Mouse (Mus musculus) megakaryocyte, embryonic 14.5 days (primary cell): Measurements from ENCODE around the gene Fam124b. TPM values are rescaled to one million over a fixed set of nuclear protein-coding genes. Genes with fewer than 3 reads are reported as not detected.

ENCODE experiments used
- H3K27me3 ChIP-seq: replicated peaks from 2 replicates; pipeline ENCODE3; 2012; ENCODE audit warnings: inconsistent platforms
- H3K36me3 ChIP-seq: replicated peaks from 2 replicates; pipeline ENCODE3; 2012; ENCODE audit warnings: low read length, inconsistent platforms, mixed read lengths
- H3K4me1 ChIP-seq: 2 replicates; pipeline ENCODE4 v1.6.1; 2012; ENCODE audit warnings: inconsistent platforms
- H3K4me3 ChIP-seq: replicated peaks from 2 replicates; pipeline ENCODE3; 2012; ENCODE audit warnings: moderate library complexity, mild to moderate bottlenecking, inconsistent platforms
- H3K9me3 ChIP-seq: 2 replicates; pipeline ENCODE4 v1.6.1; 2012; ENCODE audit warnings: inconsistent platforms
- FLI1 ChIP-seq: IDR thresholded peaks from 2 replicates; pipeline ENCODE4 v1.6.1; 2012; ENCODE audit warnings: low read length, inconsistent platforms, mixed read lengths
- GATA1 ChIP-seq: IDR thresholded peaks from 3 replicates; pipeline ENCODE4 v1.6.1; 2012; ENCODE audit warnings: mixed read lengths, low read length, inconsistent platforms, borderline replicate concordance
- polyA plus RNA-seq: library from polyadenylated mRNA; stranded (reverse); fragments of >175 nt; gene quantifications from 2 replicates; pipeline ENCODE4 v1.2.3, GENCODE M21; 2012; ENCODE audit warnings: low replicate concordance; ENCODE audit not compliant: insufficient read depth

Gene Fam124b
- polyA plus RNA-seq, 1 experiment: not detected

GRCm38 (mm10) chr1:80180767-80181413 lies 37.4 kb downstream of the Fam124b start:
- Histone ChIP-seq H3K4me1 (peaks cover 7% of the 10 kb centered on the region; the same call in 1 of the 2 replicates), H3K36me3 (no peaks in the 10 kb centered on the region), H3K4me3 (no peak overlapping the region), H3K27me3 (peaks cover 5% of the 10 kb centered on the region), H3K9me3 (peaks cover 6% of the 10 kb centered on the region; the same call in 1 of the 2 replicates)
- TF ChIP-seq FLI1: no peak
- no peak for TF ChIP-seq GATA1

DNA sequence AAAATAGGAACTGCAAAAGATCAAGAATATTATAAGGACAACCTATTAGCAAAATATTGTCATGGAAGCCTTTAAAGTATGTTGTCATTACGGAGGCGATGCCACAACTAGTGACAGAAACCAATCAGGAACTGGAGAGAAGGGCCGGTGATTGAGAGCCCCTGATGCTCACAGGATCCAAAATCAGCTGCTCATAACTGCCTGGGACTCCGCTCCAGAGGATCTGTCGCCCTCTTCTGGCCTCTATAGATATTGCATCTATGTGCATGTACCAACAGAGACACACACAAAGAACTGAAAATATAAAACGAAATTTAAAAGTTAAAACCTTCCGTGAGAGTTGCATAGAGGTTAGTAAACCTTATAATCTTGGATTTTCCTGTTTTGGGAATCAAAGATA lies 38.1 kb downstream of the Fam124b start:
- Histone ChIP-seq H3K4me1 (peaks cover 7% of the 10 kb centered on the region; the same call in 1 of the 2 replicates), H3K4me3 (no peak overlapping the region), H3K9me3 (peaks cover 4% of the 10 kb centered on the region; the same call in 1 of the 2 replicates), H3K36me3 (no peaks in the 10 kb centered on the region), H3K27me3 (peaks cover 5% of the 10 kb centered on the region)
- TF ChIP-seq FLI1 (no peak), GATA1 (no peak)

GRCm38 (mm10) chr1:80177651-80178382 lies 40.5 kb downstream of the Fam124b start:
- Histone ChIP-seq H3K36me3 (no peaks in the 10 kb centered on the region), H3K27me3 (peaks cover 3% of the 10 kb centered on the region), H3K4me3 (no peak overlapping the region), H3K9me3 (no peaks in the 10 kb centered on the region), H3K4me1 (peaks cover 15% of the 10 kb centered on the region)
- TF ChIP-seq FLI1: no peak
- no peak for TF ChIP-seq GATA1

- no peaks in the 10 kb centered on the region for H3K36me3 ChIP-seq
- peaks cover 12% of the 10 kb centered on the region for H3K4me1 ChIP-seq
- TF ChIP-seq FLI1 (no peak), GATA1 (no peak)
- peak overlapping the region; percentile 80 for H3K4me3 ChIP-seq
- no peaks in the 10 kb centered on the region for H3K9me3 ChIP-seq
- no peaks in the 10 kb centered on the region for H3K27me3 ChIP-seq
Observed at GRCm38 (mm10) chr1:80167706-80168105, 50.6 kb downstream of the Fam124b start.

DNA sequence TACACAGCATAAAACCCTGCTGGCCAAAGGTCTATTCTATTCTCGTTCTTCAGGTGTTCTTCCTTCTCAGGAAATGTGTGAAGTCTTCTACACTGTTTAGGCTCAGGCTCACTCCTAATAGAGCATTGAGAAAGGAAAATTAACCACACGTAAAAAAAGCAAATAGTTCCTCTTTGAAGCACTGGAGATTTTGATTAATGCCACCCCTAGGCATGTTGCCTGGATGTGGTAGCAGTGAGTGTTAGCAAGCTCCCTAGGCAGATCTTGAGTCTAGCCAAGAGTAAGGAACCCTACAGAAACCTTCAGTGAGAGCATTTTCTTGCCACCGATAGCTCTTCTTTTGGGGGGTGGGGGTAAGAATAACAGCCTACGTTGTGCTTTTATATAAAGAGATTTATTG lies 51.7 kb downstream of the Fam124b start:
- H3K27me3 ChIP-seq: no peaks in the 10 kb centered on the region
- H3K4me1 ChIP-seq: peaks cover 12% of the 10 kb centered on the region
- no peak overlapping the region for H3K4me3 ChIP-seq
- no peaks in the 10 kb centered on the region for H3K36me3 ChIP-seq
- TF ChIP-seq GATA1 (no peak), FLI1 (no peak)
- no peaks in the 10 kb centered on the region for H3K9me3 ChIP-seq

GRCm38 (mm10) chr1:80165391-80165790 lies 52.9 kb downstream of the Fam124b start:
- Histone ChIP-seq H3K4me3 (no peak overlapping the region), H3K9me3 (no peaks in the 10 kb centered on the region), H3K36me3 (no peaks in the 10 kb centered on the region), H3K4me1 (peaks cover 12% of the 10 kb centered on the region), H3K27me3 (no peaks in the 10 kb centered on the region)
- no peak for TF ChIP-seq GATA1
- no peak for TF ChIP-seq FLI1

GRCm38 (mm10) chr1:80162943-80163342 lies 55.3 kb downstream of the Fam124b start:
- Histone ChIP-seq H3K4me1 (peaks cover 10% of the 10 kb centered on the region), H3K4me3 (no peak overlapping the region), H3K36me3 (no peaks in the 10 kb centered on the region), H3K27me3 (peaks cover 6% of the 10 kb centered on the region), H3K9me3 (no peaks in the 10 kb centered on the region)
- TF ChIP-seq FLI1 (no peak), GATA1 (no peak)

DNA sequence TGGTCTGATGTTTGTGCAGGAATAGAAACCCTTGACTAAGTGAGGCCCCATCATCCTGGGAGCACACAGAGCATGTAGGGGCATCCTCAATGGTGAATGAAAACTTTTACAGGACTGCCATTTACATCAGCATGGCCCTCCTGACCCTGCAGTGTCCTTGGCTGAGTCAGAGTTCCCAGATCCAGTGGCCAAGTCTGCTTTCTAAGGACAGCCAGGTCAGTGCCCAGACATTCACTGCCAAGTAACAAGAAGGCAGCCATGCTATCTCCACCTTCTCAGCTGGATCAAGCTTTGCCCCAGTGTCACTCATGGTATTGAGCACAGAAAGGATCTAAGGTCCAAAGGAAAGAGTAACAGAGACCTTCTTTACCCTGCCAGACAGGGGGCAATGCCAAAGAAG lies 58.7 kb downstream of the Fam124b start:
- Histone ChIP-seq H3K4me3 (no peak overlapping the region), H3K27me3 (peaks cover 7% of the 10 kb centered on the region), H3K36me3 (no peaks in the 10 kb centered on the region), H3K9me3 (peaks cover 13% of the 10 kb centered on the region), H3K4me1 (no peaks in the 10 kb centered on the region)
- TF ChIP-seq FLI1 (no peak), GATA1 (no peak)

GRCm38 (mm10) chr1:80154902-80155301 lies 63.4 kb downstream of the Fam124b start:
- Histone ChIP-seq H3K4me1 (peaks cover 4% of the 10 kb centered on the region), H3K27me3 (peaks cover 10% of the 10 kb centered on the region), H3K36me3 (no peaks in the 10 kb centered on the region), H3K9me3 (peaks cover 13% of the 10 kb centered on the region), H3K4me3 (no peak overlapping the region)
- no peak for TF ChIP-seq FLI1
- TF ChIP-seq GATA1: no peak

GRCm38 (mm10) chr1:80153125-80153716 lies 65.1 kb downstream of the Fam124b start:
- Histone ChIP-seq H3K4me3 (no peak overlapping the region), H3K4me1 (peaks cover 4% of the 10 kb centered on the region)

More at GRCm38 (mm10) chr1:80153125-80153716, 65.1 kb downstream of the Fam124b start:
- Histone ChIP-seq H3K36me3 (no peaks in the 10 kb centered on the region), H3K27me3 (peaks cover 7% of the 10 kb centered on the region), H3K9me3 (peaks cover 13% of the 10 kb centered on the region)
- TF ChIP-seq GATA1: no peak
- no peak for TF ChIP-seq FLI1
